Mouse (Mus musculus): ENCODE measurements around the gene Hist1h2be. TPM values are rescaled to one million over a fixed set of nuclear protein-coding genes. Genes with fewer than 3 reads are reported as not detected.
A peak's percentile ranks its signal among the peaks of the same experiment; 100 is the strongest.
"Not testable (repeated sequence)": the region's sequence is repeated elsewhere in the genome, so short reads cannot be mapped to it uniquely, and the experiment has no call there.

Hist1h2be gene
- polyA plus RNA-seq, 1 experiment from 2014 or later = 3.7 TPM

DNA sequence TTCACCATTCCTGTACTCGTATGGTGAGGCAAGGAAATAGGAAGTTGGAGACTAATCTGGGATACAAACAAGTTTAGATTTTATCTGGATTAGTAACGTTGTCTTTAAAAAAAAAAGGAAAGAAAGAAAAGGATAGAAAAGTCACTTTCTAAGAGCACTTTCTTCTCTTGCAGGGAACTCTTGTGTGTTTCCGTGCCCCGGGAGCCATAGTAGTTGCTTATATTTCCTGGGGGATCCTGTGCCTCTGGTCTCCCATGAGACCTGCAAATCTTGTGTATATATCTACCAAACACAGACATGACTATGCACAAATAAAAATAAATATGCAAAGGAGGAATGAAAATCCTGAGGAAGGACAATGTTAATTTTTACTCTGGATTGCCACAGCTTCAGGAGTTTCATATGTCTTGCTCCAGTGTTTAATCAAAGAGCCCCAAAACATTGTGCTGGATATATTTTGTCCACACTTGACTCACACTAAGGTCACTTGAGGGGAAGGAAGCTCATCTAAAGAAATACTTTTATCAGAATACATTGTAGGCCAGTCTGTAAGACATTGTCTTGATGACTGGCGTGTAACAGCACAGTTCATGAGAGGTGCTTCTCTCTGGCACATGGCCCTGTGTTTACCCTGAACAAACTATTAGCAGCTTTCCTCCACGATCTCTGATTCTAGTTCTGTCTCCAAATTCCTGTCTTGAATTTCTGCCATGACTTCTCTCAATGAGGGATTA, 43.9 kb downstream of the Hist1h2be start:
- Histone ChIP-seq H3K4me3 (replicated peaks) (peak overlapping the region; percentile 49), H3K36me3 (no peaks in the 10 kb centered on the region), H3K9ac (replicated peaks) (peak overlapping the region; percentile 80; the same call in 1 of the 2 replicates), H3K27ac (peak overlapping the region; percentile 94), H3K4me2 (peak overlapping the region; percentile 73), H3K9me3 (no peaks in the 10 kb centered on the region), H3K27me3 (no peaks in the 10 kb centered on the region), H3K4me1 (replicated peaks) (peaks cover 18% of the 10 kb centered on the region)
- no peak for ATAC-seq (ENCODE audit: insufficient number of reproducible peaks, insufficient read depth, low FRiP score, low TSS enrichment, low read depth)
- 55% methylated on average over 6 of the region's 6 CpGs for WGBS

DNA sequence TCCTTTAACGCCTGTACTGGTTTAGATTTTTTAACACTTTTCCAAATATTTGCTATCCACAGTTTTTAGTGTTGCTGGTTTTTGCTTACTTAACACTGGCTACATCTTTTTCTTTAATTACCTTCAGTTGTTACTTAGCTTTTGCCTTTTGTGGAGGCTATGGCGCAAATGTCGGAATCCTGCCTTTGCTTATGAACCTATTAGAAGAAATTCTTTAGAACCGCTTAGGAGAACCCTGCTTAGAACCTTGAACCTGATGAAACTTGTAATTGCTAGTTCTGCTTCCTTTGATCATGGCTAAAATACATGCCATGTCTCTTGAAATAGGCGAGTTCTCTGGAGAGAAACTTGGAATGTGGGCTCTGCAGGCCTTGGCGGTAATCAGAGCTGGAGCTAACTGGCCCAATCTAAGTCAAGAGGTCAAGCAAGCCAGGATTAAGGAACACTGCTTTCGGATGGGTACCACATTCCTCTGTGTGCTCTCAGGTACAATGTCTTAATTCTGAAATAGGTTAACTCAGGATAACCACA, 44.5 kb downstream of the Hist1h2be start:
- 4% methylated on average over 7 of the region's 7 CpGs for WGBS
- H3K4me2 ChIP-seq = peak overlapping the region; percentile 73
- no peaks in the 10 kb centered on the region for H3K9me3 ChIP-seq
- peaks cover 14% of the 10 kb centered on the region for H3K4me1 ChIP-seq (replicated peaks)
- ATAC-seq (ENCODE audit: insufficient number of reproducible peaks, insufficient read depth, low FRiP score, low TSS enrichment, low read depth) = no peak
- no peaks in the 10 kb centered on the region for H3K36me3 ChIP-seq
- peak overlapping the region; percentile 94 for H3K27ac ChIP-seq
- no peaks in the 10 kb centered on the region for H3K27me3 ChIP-seq
- peak overlapping the region; percentile 80 for H3K9ac ChIP-seq (replicated peaks)
- peak overlapping the region; percentile 49 for H3K4me3 ChIP-seq (replicated peaks)

- whole genome bisulfite sequencing = under 1% methylated on average over 12 of the region's 40 CpGs
- H3K9ac ChIP-seq (replicated peaks) = peak overlapping the region; percentile 80
- not testable (repeated sequence) for H3K36me3 ChIP-seq; ATAC-seq (ENCODE audit: insufficient number of reproducible peaks, insufficient read depth, low FRiP score, low TSS enrichment, low read depth); H3K9me3 ChIP-seq; H3K27me3 ChIP-seq
- H3K4me2 ChIP-seq = peak overlapping the region; percentile 73
- H3K27ac ChIP-seq = peak overlapping the region; percentile 94
- H3K4me3 ChIP-seq (replicated peaks) = peak overlapping the region; percentile 49
- peaks cover 14% of the 10 kb centered on the region for H3K4me1 ChIP-seq (replicated peaks)
These were observed 45.0 kb downstream of the Hist1h2be start for GRCm38 (mm10) chr13:23575864-23576313.

GRCm38 (mm10) chr13:23575271-23575851, 45.6 kb downstream of the Hist1h2be start, which contains the start of gene Hist1h3d:
Hist1h3d (plus strand) TSS chr13:23575763.
- H3K4me1 ChIP-seq (replicated peaks) = peaks cover 10% of the 10 kb centered on the region
- under 1% methylated on average over 18 of the region's 18 CpGs for WGBS
- H3K4me3 ChIP-seq (replicated peaks) = peak within 1 kb of the TSS; percentile 49
- H3K9ac ChIP-seq (replicated peaks) = peak within 1 kb of the TSS; percentile 80
- H3K27me3 ChIP-seq = no peaks in the 10 kb centered on the region
- peak; percentile 54 for ATAC-seq (ENCODE audit: insufficient number of reproducible peaks, insufficient read depth, low FRiP score, low TSS enrichment, low read depth)
- no peaks in the 10 kb centered on the region for H3K9me3 ChIP-seq
- peak within 1 kb of the TSS; percentile 94 for H3K27ac ChIP-seq
- H3K36me3 ChIP-seq = no peaks in the 10 kb centered on the region
- H3K4me2 ChIP-seq = peak within 1 kb of the TSS; percentile 73

DNA sequence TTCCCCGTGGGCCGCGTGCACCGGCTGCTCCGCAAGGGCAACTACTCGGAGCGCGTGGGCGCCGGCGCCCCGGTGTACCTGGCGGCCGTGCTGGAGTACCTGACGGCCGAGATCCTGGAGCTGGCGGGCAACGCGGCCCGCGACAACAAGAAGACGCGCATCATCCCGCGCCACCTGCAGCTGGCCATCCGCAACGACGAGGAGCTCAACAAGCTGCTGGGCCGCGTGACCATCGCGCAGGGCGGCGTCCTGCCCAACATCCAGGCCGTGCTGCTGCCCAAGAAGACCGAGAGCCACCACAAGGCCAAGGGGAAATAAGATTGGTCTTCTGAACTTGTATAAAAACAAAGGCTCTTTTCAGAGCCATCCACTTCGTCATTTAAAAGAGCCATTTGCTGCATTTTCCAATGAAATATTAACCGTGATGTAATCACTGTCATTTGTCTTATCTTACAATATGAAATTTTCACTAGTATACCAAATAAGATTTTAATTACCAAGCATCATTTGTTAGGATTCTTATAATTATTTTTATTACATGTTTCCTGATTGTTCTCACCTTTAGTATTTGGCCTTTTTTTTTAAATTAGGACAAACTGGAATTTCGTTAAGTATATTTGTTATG, 46.3 kb downstream of the Hist1h2be start:
- not testable (repeated sequence) for H3K27me3 ChIP-seq; ATAC-seq (ENCODE audit: insufficient number of reproducible peaks, insufficient read depth, low FRiP score, low TSS enrichment, low read depth); H3K36me3 ChIP-seq; H3K9me3 ChIP-seq
- peak overlapping the region; percentile 75 for H3K4me2 ChIP-seq
- peak overlapping the region; percentile 49 for H3K4me3 ChIP-seq (replicated peaks)
- WGBS = 0% methylated on average over 9 of the region's 39 CpGs
- H3K27ac ChIP-seq = peak overlapping the region; percentile 97
- peak overlapping the region; percentile 55; the same call in 1 of the 2 replicates for H3K9ac ChIP-seq (replicated peaks)
- peaks cover 14% of the 10 kb centered on the region for H3K4me1 ChIP-seq (replicated peaks)

GRCm38 (mm10) chr13:23573898-23574524, 46.9 kb downstream of the Hist1h2be start, which contains the start of the genes Hist1h2bf and Hist1h2ad:
Hist1h2bf (minus strand) TSS chr13:23574196.
Hist1h2ad (plus strand) TSS chr13:23574381.
- H3K4me3 ChIP-seq (replicated peaks) = peak within 1 kb of the TSS; percentile 49
- peak within 1 kb of the TSS; percentile 75 for H3K4me2 ChIP-seq
- WGBS = under 1% methylated on average over 41 of the region's 42 CpGs
- not testable (repeated sequence) for H3K36me3 ChIP-seq, H3K9me3 ChIP-seq, H3K27me3 ChIP-seq
- peak within 1 kb of the TSS; percentile 97 for H3K27ac ChIP-seq
- H3K9ac ChIP-seq (replicated peaks) = peak within 1 kb of the TSS; percentile 84
- peaks cover 14% of the 10 kb centered on the region for H3K4me1 ChIP-seq (replicated peaks)
- peak; percentile 92 for ATAC-seq (ENCODE audit: insufficient number of reproducible peaks, insufficient read depth, low FRiP score, low TSS enrichment, low read depth)

DNA sequence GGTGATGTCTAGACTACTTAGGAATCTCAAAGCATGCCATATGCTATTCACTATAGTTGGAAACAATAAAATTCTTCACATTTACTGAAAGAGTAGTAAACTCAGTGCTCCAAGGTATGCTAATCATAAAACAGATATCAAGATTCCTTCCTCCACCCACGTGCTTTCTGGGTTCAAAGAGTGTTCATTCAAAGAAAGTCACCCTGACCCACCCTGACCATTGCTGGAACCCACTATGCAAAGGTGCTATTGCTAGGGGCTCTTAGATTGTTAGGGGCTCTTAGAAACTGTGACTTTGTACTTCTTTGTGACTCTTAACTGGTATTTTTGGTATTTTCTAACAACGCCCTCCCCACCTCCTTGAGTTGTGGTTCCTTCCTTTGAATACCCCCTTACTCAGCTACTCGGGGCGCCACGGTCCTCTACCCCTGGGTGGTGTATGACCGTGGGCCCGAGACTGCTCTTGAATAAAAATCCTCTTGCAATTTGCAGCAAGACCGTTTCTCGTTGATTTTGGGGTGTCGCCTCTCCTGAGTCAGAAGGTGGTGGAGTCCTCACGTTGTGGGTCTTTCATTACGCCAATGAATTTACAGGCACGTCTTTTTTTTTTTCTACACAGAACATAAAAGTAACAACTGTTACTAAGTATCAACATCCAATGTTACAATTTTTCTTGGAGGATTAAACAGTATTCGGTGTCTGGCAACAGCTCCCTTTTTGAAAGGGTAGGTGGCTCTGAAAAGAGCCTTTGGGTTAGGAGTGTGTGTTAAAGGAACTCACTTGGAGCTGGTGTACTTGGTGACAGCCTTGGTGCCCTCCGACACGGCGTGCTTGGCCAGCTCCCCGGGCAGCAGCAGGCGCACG, 47.7 kb downstream of the Hist1h2be start:
- WGBS = 8% methylated on average over 20 of the region's 20 CpGs
- Histone ChIP-seq H3K4me1 (replicated peaks) (peaks cover 14% of the 10 kb centered on the region), H3K4me2 (peak overlapping the region; percentile 75), H3K27ac (peak overlapping the region; percentile 97), H3K4me3 (replicated peaks) (peak overlapping the region; percentile 47), H3K9ac (replicated peaks) (peak overlapping the region; percentile 84)
- ATAC-seq (ENCODE audit: insufficient number of reproducible peaks, insufficient read depth, low FRiP score, low TSS enrichment, low read depth); H3K36me3 ChIP-seq; H3K27me3 ChIP-seq; H3K9me3 ChIP-seq: not testable (repeated sequence)

- Histone ChIP-seq H3K4me2 (peak overlapping the region; percentile 75), H3K36me3 (no peaks in the 10 kb centered on the region), H3K4me1 (replicated peaks) (peaks cover 14% of the 10 kb centered on the region), H3K9ac (replicated peaks) (peak overlapping the region; percentile 84), H3K9me3 (no peaks in the 10 kb centered on the region), H3K27ac (peak overlapping the region; percentile 97), H3K4me3 (replicated peaks) (peak overlapping the region; percentile 47), H3K27me3 (no peaks in the 10 kb centered on the region)
- no peak for ATAC-seq (ENCODE audit: insufficient number of reproducible peaks, insufficient read depth, low FRiP score, low TSS enrichment, low read depth)
- 34% methylated on average over 2 of the region's 2 CpGs for WGBS
These were observed 48.5 kb downstream of the Hist1h2be start for GRCm38 (mm10) chr13:23572218-23573033.

DNA sequence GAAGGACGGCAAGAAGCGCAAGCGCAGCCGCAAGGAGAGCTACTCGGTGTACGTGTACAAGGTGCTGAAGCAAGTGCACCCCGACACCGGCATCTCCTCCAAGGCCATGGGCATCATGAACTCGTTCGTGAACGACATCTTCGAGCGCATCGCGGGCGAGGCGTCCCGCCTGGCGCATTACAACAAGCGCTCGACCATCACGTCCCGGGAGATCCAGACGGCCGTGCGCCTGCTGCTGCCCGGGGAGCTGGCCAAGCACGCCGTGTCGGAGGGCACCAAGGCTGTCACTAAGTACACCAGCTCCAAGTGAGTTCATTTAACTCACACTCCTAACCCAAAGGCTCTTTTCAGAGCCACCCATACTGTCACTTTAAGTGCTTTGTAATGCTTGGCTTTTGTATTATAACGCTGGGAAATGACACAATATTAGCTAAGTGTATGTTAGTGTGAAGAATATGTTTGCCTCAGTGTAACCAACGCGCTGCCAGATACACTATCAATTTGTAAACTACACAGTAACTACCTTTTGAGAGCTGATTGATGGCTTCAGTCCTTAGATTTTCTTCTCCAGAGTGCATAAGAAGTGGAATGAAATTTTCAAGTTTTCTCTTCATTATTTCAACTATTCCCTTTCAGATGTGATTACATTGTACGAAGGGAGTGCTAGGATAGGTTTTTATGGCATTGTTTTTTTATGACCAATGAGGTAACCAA, 49.3 kb downstream of the Hist1h2be start:
- H3K27me3 ChIP-seq; H3K9me3 ChIP-seq; H3K36me3 ChIP-seq; ATAC-seq (ENCODE audit: insufficient number of reproducible peaks, insufficient read depth, low FRiP score, low TSS enrichment, low read depth): not testable (repeated sequence)
- H3K9ac ChIP-seq (replicated peaks) = peak overlapping the region; percentile 84
- H3K27ac ChIP-seq = peak overlapping the region; percentile 97
- H3K4me3 ChIP-seq (replicated peaks) = peak overlapping the region; percentile 47
- WGBS = 0% methylated on average over 17 of the region's 34 CpGs
- peaks cover 11% of the 10 kb centered on the region for H3K4me1 ChIP-seq (replicated peaks)
- peak overlapping the region; percentile 75 for H3K4me2 ChIP-seq

All from limb, embryonic 12.5 days (tissue).